Mouse (Mus musculus) limb, embryonic 14.5 days (tissue): ENCODE results near the gene Cpsf4l. TPM values are rescaled to one million over a fixed set of nuclear protein-coding genes. Genes with fewer than 3 reads are reported as not detected.

Source experiments
- ATAC-seq: fragments of 200-750 bp; cut with Nextera tagmentation; 2 replicates; pipeline ENCODE4 v1.8.0; 2017; ENCODE audit warnings: low read depth, moderate number of reproducible peaks, moderate TSS enrichment; ENCODE audit not compliant: low FRiP score
- DNase-seq: peaks from one replicate; pipeline ENCODE4 v3.0.0-alpha.2; 2015; ENCODE audit warnings: low spot score
- H3K27ac ChIP-seq: fragments of 300-500 bp; sonication (generic); replicated peaks from 2 replicates; pipeline ENCODE4 v1.5.1; 2014; ENCODE audit warnings: low read depth, mild to moderate bottlenecking, low read length, moderate library complexity, mixed read lengths
- H3K27me3 ChIP-seq: fragments of 300-500 bp; sonication (generic); 2 replicates; pipeline ENCODE4 v1.6.1; 2014; ENCODE audit warnings: low read length, mixed read lengths; ENCODE audit not compliant: control insufficient read depth, insufficient read depth
- H3K36me3 ChIP-seq: fragments of 300-500 bp; sonication (generic); 2 replicates; pipeline ENCODE4 v1.6.1; 2014; ENCODE audit warnings: mild to moderate bottlenecking, low read length, moderate library complexity, mixed read lengths; ENCODE audit not compliant: control insufficient read depth, insufficient read depth
- H3K4me1 ChIP-seq: fragments of 300-500 bp; sonication (generic); 2 replicates; pipeline ENCODE4 v1.6.1; 2014; ENCODE audit warnings: antibody characterized with exemption, low read length, mixed read lengths; ENCODE audit not compliant: control insufficient read depth, insufficient read depth
- H3K4me2 ChIP-seq: fragments of 300-500 bp; sonication (generic); replicated peaks from 2 replicates; pipeline ENCODE4 v1.6.1; 2014; ENCODE audit warnings: low read depth, mild to moderate bottlenecking, low read length, moderate library complexity; ENCODE audit not compliant: severe bottlenecking
- H3K4me3 ChIP-seq: fragments of 300-500 bp; sonication (generic); replicated peaks from 2 replicates; pipeline ENCODE4 v1.5.1; 2014; ENCODE audit warnings: low read length
- H3K9ac ChIP-seq: fragments of 300-500 bp; sonication (generic); 2 replicates; pipeline ENCODE4 v1.6.1; 2014; ENCODE audit warnings: mild to moderate bottlenecking, low read depth, low read length, moderate library complexity; ENCODE audit not compliant: severe bottlenecking
- H3K9me3 ChIP-seq: fragments of 300-500 bp; sonication (generic); 2 replicates; pipeline ENCODE4 v1.6.1; 2016; ENCODE audit warnings: low read length; ENCODE audit not compliant: control insufficient read depth
- POLR2A ChIP-seq: fragments of 200-500 bp; IDR thresholded peaks from 2 replicates; pipeline ENCODE4 v1.8.0; 2012; ENCODE audit warnings: inconsistent platforms, mild to moderate bottlenecking, moderate library complexity, borderline replicate concordance; ENCODE audit not compliant: insufficient read depth, insufficient read length; ENCODE audit errors: extremely low read depth
- WGBS: fragments of 180-500 bp; shearing (Covaris S2); extraction: QIAGEN DNeasy Blood & Tissue Kit; methylation state at CpG from one replicate; pipeline ENCODE4 v1.1.7; 2014; 5-methylcytosine and 5-hydroxymethylcytosine counted together
- polyA plus RNA-seq, 2 experiments: library from polyadenylated mRNA; depleted of rRNA in 1 of 2; stranded (reverse) in 1 of 2; unstranded in 1 of 2; fragments of >200 nt; fragmentation: Nextera tagmentation in 1 of 2; extraction: Ambion mirVana in 1 of 2; gene quantifications; 2 replicates each; pipeline versions ENCODE4 v1.2.1 to v1.2.3; 2012 to 2014

Cpsf4l gene
- polyA plus RNA-seq, 2 experiments, result 0.88 to 1.2 TPM

DNA sequence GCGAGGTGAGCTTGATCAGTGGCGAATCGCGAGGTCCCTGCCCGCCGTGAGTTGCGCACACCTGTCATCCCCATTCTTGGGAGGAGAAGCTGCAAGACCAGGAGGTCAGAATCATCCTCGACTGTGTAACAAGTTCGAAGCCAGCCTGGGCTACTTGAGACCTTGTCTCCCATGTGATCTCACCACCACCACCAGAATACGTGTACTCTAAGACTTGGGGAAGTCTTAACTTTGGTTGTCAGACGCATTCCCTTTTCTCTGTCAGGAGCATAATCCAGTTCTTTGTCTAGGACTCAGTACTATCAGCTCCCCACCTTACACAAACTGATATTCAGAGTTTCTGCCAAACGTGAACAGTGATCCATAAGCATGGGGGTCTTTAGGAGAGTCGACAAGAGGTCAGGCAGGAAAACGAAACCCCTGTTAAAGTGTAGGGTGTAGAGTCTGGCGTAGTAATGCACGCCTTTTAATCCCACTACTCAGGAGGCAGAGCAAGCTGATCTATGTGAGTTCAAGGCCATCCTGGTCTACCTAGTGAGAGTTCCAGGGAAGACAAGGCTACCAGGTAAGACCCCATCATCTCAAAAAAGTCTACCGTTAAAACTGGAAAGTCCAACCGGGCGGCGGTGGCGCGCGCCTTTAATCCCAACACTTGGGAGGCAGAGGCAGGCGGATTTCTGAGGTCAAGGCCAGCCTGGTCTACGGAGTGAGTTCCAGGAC lies 24.9 kb downstream of the Cpsf4l start:
- Histone ChIP-seq H3K4me2 (peak overlapping the region; percentile 78), H3K4me1 (peaks cover 14% of the 10 kb centered on the region), H3K9ac (peak overlapping the region; percentile 83), H3K36me3 (peaks cover 24% of the 10 kb centered on the region), H3K9me3 (no peaks in the 10 kb centered on the region), H3K27me3 (no peaks in the 10 kb centered on the region), H3K4me3 (peak overlapping the region; percentile 96), H3K27ac (peak overlapping the region; percentile 91)
- no peak for ATAC-seq
- TF ChIP-seq POLR2A, result no peak
- DNase-seq, result no peak
- 42% methylated on average over 25 of the region's 25 CpGs for WGBS

DNA sequence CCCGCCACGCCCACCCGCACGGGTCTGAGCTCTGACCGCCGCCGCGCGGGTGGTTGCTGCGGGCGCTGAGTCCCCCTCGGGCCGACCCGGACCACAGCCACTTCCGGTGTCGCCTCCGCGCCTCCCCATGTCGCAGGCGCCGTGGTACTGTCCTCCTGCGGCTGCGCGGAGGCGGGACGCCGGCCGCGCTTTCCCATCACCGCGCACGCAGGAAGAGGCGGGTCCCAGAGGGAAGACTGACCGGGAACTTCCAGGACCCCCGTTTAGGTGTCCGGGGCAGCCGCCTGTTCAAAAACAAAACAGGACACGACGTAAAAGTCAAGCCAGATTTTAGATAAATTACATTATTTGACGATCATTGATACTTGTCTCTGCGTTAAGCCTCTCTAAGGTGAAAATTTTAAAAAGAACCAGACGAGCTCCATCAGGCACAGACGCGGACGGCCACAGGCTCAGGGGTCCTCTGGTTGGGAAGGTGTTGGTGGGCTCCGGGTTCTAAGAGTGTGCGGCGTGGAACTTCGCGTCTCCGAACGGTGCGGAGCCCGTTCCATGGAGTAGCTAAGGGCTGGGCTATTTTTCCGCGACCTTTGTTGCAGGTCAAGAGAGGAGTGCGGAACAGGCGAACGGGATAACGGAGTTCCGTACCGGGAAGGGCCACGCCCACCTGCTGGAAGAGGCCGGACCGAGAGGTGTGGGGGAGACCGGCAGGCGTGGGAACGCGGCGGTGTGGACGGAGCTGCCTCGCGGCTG lies 25.7 kb downstream of the Cpsf4l start, which contains the start of the genes Fam104a and D11Wsu47e:
Fam104a (minus strand) TSS at position 199 of the 750 bp plus-strand sequence.
D11Wsu47e (plus strand) TSS at position 456 of the 750 bp plus-strand sequence.
- H3K4me3 ChIP-seq, result peak within 1 kb of the TSS; percentile 96
- no peaks in the 10 kb centered on the region for H3K27me3 ChIP-seq
- DNase-seq (peak; percentile 93), ATAC-seq (peak; percentile 92)
- peaks cover 14% of the 10 kb centered on the region for H3K4me1 ChIP-seq
- peak within 1 kb of the TSS; percentile 91 for H3K27ac ChIP-seq
- H3K9me3 ChIP-seq, result no peaks in the 10 kb centered on the region
- H3K4me2 ChIP-seq, result peak within 1 kb of the TSS; percentile 78
- 0 out of 2 replicates have a peak, but pooled peaks have one; percentile 47 for TF ChIP-seq POLR2A
- WGBS, result under 1% methylated on average over 51 of the region's 73 CpGs
- H3K36me3 ChIP-seq, result peaks cover 17% of the 10 kb centered on the region
- peak within 1 kb of the TSS; percentile 83 for H3K9ac ChIP-seq

DNA sequence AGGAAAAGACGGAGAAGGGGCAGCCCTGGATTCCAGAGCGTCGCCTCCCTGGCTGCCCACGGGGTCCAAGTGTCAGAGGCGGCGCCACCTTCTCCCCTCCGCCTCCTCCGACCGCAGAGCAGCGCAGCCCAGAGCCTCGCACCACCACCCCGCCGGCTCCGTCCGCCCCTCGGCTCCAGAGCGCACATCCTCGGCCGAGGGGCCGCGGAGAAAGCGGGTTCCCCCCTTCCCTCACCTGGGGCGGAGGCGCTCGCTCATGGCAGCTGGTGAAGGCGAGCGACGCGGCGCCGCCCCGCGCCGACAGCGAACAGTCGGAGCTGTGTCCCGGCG lies 26.2 kb downstream of the Cpsf4l start:
- TF ChIP-seq POLR2A, result no peak
- H3K4me3 ChIP-seq, result peak overlapping the region; percentile 96
- H3K36me3 ChIP-seq, result peaks cover 11% of the 10 kb centered on the region
- H3K9ac ChIP-seq, result peak overlapping the region; percentile 83
- no peak for DNase-seq
- 0% methylated on average over 11 of the region's 38 CpGs for WGBS
- H3K27me3 ChIP-seq, result no peaks in the 10 kb centered on the region
- H3K4me1 ChIP-seq, result peaks cover 14% of the 10 kb centered on the region
- H3K4me2 ChIP-seq, result peak overlapping the region; percentile 78
- H3K9me3 ChIP-seq, result no peaks in the 10 kb centered on the region
- ATAC-seq, result peak; percentile 70; the same call in 1 of the 2 replicates
- peak overlapping the region; percentile 91 for H3K27ac ChIP-seq

DNA sequence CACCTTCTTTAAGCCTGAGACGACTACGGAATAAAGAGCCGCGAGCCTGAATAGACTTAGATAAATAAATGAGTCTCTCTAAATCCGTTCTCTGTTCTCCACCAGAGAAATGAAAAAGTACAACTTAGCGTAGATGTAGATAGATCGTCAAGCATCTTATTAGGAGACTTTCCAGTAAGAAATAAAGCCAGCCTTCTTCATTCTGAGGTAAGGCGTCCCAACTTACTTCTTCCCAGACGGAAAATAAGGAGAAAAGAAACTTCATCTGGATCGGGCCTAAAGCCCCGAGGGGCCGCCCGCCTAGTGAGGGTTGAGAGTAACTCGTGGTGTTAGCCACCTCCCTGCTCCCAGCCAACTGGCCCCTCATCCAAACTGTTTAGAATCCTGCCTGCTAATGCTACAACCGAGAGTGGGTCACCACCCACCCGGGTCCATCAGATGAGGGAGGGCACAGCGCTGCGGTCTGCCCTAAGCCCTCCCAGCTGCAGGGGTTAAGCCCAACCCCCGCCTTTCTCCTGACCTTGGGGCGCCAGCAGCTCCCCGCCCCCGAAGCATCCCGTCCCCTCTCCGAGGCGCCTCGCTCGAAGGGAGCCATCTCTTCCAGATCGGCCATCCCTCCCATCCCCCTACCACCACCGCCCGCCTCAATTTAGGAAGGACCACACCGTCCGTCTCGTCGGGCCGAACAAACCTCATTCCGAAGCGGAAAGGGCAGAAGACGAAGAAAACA lies 26.8 kb downstream of the Cpsf4l start:
- Histone ChIP-seq H3K4me2 (peak overlapping the region; percentile 78), H3K27me3 (no peaks in the 10 kb centered on the region), H3K4me3 (peak overlapping the region; percentile 96), H3K27ac (peak overlapping the region; percentile 91), H3K36me3 (peaks cover 6% of the 10 kb centered on the region), H3K9ac (peak overlapping the region; percentile 83), H3K9me3 (no peaks in the 10 kb centered on the region), H3K4me1 (peaks cover 14% of the 10 kb centered on the region)
- 4% methylated on average over 35 of the region's 38 CpGs for WGBS
- no peak for TF ChIP-seq POLR2A
- ATAC-seq (peak; percentile 32), DNase-seq (peak; percentile 45)

DNA sequence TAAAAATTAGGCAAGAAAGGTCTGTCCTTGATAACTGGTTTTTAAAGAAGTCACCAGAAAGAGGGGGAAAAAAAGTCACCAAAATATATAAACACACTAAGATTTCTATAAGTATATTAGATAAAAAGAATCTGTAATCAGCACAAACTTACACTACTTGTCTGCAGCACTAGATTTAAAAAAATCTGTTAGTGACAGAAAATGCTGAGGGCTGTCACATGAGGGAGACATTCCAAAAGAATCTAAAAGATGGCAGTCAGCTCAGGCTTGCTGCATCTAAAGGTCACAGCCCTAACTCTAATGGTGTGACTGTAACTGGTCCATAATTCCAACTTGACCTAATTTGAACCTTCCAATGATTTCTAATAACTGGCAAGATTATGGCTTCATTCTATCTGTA lies 27.8 kb downstream of the Cpsf4l start:
- Histone ChIP-seq H3K36me3 (peaks cover 2% of the 10 kb centered on the region; the same call in 1 of the 2 replicates), H3K4me3 (no peak overlapping the region), H3K9me3 (no peaks in the 10 kb centered on the region), H3K4me2 (peak overlapping the region; percentile 78), H3K9ac (no peak overlapping the region), H3K27ac (no peak overlapping the region), H3K4me1 (peaks cover 14% of the 10 kb centered on the region), H3K27me3 (no peaks in the 10 kb centered on the region)
- no peak for TF ChIP-seq POLR2A
- DNase-seq (no peak), ATAC-seq (no peak)
